ENCODE assay signal across 8 mouse cellular contexts in the genomic region with DNA sequence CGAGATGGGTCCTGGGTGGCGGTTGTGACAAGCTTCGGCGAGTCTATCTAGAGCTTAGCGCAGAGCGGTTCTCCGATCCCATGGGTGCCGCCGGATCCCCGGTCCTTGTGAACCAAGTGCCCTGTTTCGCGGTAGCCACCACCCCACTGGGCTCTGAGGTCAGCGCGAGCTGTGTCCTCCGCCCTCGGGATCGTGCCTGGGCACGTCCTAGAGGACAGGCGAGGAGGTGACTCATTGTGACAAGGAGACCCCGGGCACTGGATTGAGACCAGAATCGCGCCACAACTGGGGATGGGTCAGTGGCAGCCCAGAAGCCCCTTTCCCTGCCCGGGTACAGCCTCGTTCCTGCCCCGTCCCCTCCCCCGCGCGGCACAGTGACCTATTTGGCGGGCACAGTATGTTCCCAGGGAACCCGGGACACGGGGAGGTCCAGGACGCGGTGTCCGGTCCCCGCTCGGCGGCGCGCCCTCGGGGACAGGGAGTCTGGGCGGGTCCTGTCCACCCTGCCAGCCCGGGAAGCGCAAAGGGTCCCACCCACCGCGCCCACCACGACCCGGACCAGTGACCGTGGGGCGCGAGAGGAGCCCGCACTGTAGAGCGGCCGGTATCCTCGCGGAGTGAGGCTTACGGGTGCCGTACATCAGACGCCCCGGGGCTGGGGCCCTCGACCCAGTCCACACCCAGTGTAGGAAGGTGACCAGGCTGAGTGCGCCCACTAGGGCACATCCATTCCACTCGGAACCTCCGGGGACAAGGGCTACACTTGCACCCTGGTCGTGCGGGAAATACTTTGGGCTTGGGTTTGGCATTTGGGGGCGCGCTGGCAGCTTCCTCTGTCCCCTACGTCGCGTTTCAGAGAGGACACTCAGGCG. TPM values are rescaled to one million over a fixed set of nuclear protein-coding genes. Genes with fewer than 3 reads are reported as not detected.
DNase-seq lines count a peak whose midpoint lies in the region; ATAC-seq and TF ChIP-seq lines count a peak whose summit lies in the region.

No protein-coding gene starts in this region.

- peak overlapping the region; percentile 63 for H3K9ac ChIP-seq in forebrain, embryonic 14.5 days (ENCODE audit: low read length)

- no peaks in the 10 kb centered on the region for H3K9me3 ChIP-seq in G1E (replicated peaks)
- H3K9me3 ChIP-seq in forebrain, embryonic 14.5 days (replicated peaks; ENCODE audit: control insufficient read depth, low read length), result no peaks in the 10 kb centered on the region

- H3K4me2 ChIP-seq in forebrain, embryonic 14.5 days (ENCODE audit: low read length), result peak overlapping the region; percentile 83

- no peak for DNase-seq in G1E (ENCODE audit: low spot score)
- DNase-seq in cerebellum, adult 11 months, result peak; percentile 51
- DNase-seq in forebrain, embryonic 14.5 days (ENCODE audit: low spot score), result no peak
- peak; percentile 87 to 90 for DNase-seq in heart, postnatal 10 days
- DNase-seq in kidney, postnatal 4 days, result peak; percentile 62 to 74
- DNase-seq in lung, postnatal 4 days, result peak; percentile 81 to 85
- peak; percentile 38 to 54 for DNase-seq in right cerebral cortex, adult 2 months (ENCODE audit: low spot score in 2 of 2)
- peak; percentile 47 to 64 for DNase-seq in urinary bladder, postnatal 4 days (ENCODE audit: low spot score in 2 of 2)

- peaks cover 56% of the 10 kb centered on the region for H3K36me3 ChIP-seq in G1E (replicated peaks)
- H3K36me3 ChIP-seq in forebrain, embryonic 14.5 days (ENCODE audit: control insufficient read depth, insufficient read depth, low read length), result no peaks in the 10 kb centered on the region

- no peak for ATAC-seq in G1E (ENCODE audit: extremely low read depth, insufficient number of reproducible peaks, low FRiP score, poor library complexity, severe bottlenecking)
- ATAC-seq in forebrain, embryonic 14.5 days, result peak; percentile 22

- WGBS in forebrain, embryonic 14.5 days, result under 1% methylated on average over 65 of the region's 71 CpGs

- intact Hi-C loops in heart, postnatal 10 days (cut with DNase I), result loop anchor here (1.0 to 5.0 kb wide), 3 partner anchors 45 to 107 kb away; no protein-coding TSS in a partner anchor

- H3K4me3 ChIP-seq in G1E (ENCODE audit: low read depth, low read length), result peak overlapping the region; percentile 98
- H3K4me3 ChIP-seq in forebrain, embryonic 14.5 days (ENCODE audit: low read depth, low read length), result peak overlapping the region; percentile 45

- no peak overlapping the region for H3K27ac ChIP-seq in forebrain, embryonic 14.5 days (ENCODE audit: low read depth, low read length)

- no peak for TF ChIP-seq CTCF in G1E (IDR thresholded peaks at IDR 0.05; ENCODE audit: low read depth, low read length)

- no peaks in the 10 kb centered on the region for H3K27me3 ChIP-seq in G1E (ENCODE audit: insufficient read depth, low read length)
- H3K27me3 ChIP-seq in forebrain, embryonic 14.5 days (replicated peaks; ENCODE audit: control insufficient read depth, insufficient read depth, low read length), result peaks cover 18% of the 10 kb centered on the region

- H3K4me1 ChIP-seq in G1E (ENCODE audit: insufficient read depth, low read depth, low read length), result peaks cover 91% of the 10 kb centered on the region
- peaks cover 14% of the 10 kb centered on the region for H3K4me1 ChIP-seq in forebrain, embryonic 14.5 days (ENCODE audit: control insufficient read depth, insufficient read depth, low read length)

RNA-seq across cellular contexts. Expression of a gene that starts 3.8 kb away (rescaled TPM):
- total RNA-seq in G1E (2014; fragmentation: Nextera tagmentation) (224 and 234 TPM in 2 replicates), G1E (2017) (18.9 and 21.4 TPM in 2 replicates)
- 123 and 145 TPM in 2 replicates for polyA plus RNA-seq in G1E (2012)
- polyA plus RNA-seq in forebrain, embryonic 14.5 days (2014; fragmentation: Nextera tagmentation; extraction: Ambion mirVana), result 41.0 and 43.3 TPM in 2 replicates
- 100 to 1,000 TPM in 1 of 2 experiments, 10 to 100 TPM in 1; 46.2 to 180 TPM for total RNA-seq in heart, postnatal 10 days (2021)

RNA-seq across cellular contexts. Expression of a gene that starts 19.4 kb away (rescaled TPM):
- total RNA-seq in G1E (2014; fragmentation: Nextera tagmentation), result 20.5 and 23.0 TPM in 2 replicates
- total RNA-seq in G1E (2017), result 67.8 and 72.8 TPM in 2 replicates
- 11.6 and 13.3 TPM in 2 replicates for polyA plus RNA-seq in G1E (2012)
- polyA plus RNA-seq in forebrain, embryonic 14.5 days (2014; fragmentation: Nextera tagmentation; extraction: Ambion mirVana), result not detected in 2 replicates
- under 1 TPM; 0.34 to 0.87 TPM for total RNA-seq in heart, postnatal 10 days (2021)

Comparison
In these comparisons a context has a peak if more than half of its experiments do, and no peak if none do; other contexts are left out.
1. DNase-seq: peak in cerebellum, adult 11 months (single experiment), heart, postnatal 10 days (2 of 2), kidney, postnatal 4 days (2 of 2), lung, postnatal 4 days (2 of 2), right cerebral cortex, adult 2 months (2 of 2) and urinary bladder, postnatal 4 days (2 of 2); none in G1E (single experiment) and forebrain, embryonic 14.5 days (single experiment).
2. RNA of a gene that starts 19.4 kb away (total RNA-seq): 20.5 to 72.8 TPM in G1E; 0.34 to 0.87 TPM in heart, postnatal 10 days; every median in the first group is over 10 times any median in the second.